Mouse (Mus musculus): ENCODE data around the gene Dab2.

The Dab2 gene

GRCm38 (mm10) chr15:6468845-6469244 lies 169.3 kb downstream of the Dab2 start:
- DNase-seq (ENCODE audit: low spot score in 2 of 2) = no peak

- DNase-seq (ENCODE audit: low spot score in 2 of 2) = no peak
Observed at GRCm38 (mm10) chr15:6469384-6469783, 169.8 kb downstream of the Dab2 start.

- no peak for DNase-seq (ENCODE audit: low spot score in 2 of 2)
Observed at GRCm38 (mm10) chr15:6483561-6483960, 184.0 kb downstream of the Dab2 start.

Measured in urinary bladder, adult 18-20 months (tissue).